Mouse (Mus musculus) erythroblast, embryonic 14.5 days (primary cell): ENCODE measurements at regions not wholly inside any gene's neighbourhood (a gene's known extent, or its start where the extent isn't known, plus 50 kb on each side); places are given as distances from the start of the nearest gene placed in this dataset.

ENCODE experiments used
- H3K27me3 ChIP-seq: 2 replicates; pipeline ENCODE4 v1.6.1; 2012; ENCODE audit warnings: inconsistent platforms; ENCODE audit not compliant: control insufficient read depth
- H3K36me3 ChIP-seq: 2 replicates; pipeline ENCODE4 v1.6.1; 2012; ENCODE audit warnings: mild to moderate bottlenecking, inconsistent platforms; ENCODE audit not compliant: control insufficient read depth
- H3K4me1 ChIP-seq: 2 replicates; pipeline ENCODE4 v1.6.1; 2012; ENCODE audit warnings: inconsistent platforms; ENCODE audit not compliant: control insufficient read depth
- H3K4me3 ChIP-seq: replicated peaks from 2 replicates; pipeline ENCODE3; 2012; ENCODE audit warnings: moderate library complexity, mild to moderate bottlenecking, inconsistent platforms
- H3K9me3 ChIP-seq: 2 replicates; pipeline ENCODE4 v1.6.1; 2012; ENCODE audit warnings: low read length, inconsistent platforms, mixed read lengths; ENCODE audit not compliant: control insufficient read depth
- GATA1 ChIP-seq: IDR thresholded peaks from 2 replicates; pipeline ENCODE4 v1.6.1; 2012; ENCODE audit warnings: low read length, inconsistent platforms, mixed read lengths
- TAL1 ChIP-seq: IDR thresholded peaks from 3 replicates; pipeline ENCODE4 v1.6.1; 2012; ENCODE audit warnings: low read length, inconsistent platforms, mixed read lengths

- Histone ChIP-seq H3K36me3 (no peaks in the 10 kb centered on the region), H3K27me3 (peaks cover 14% of the 10 kb centered on the region), H3K9me3 (peaks cover 6% of the 10 kb centered on the region; the same call in 1 of the 2 replicates), H3K4me3 (no peak overlapping the region), H3K4me1 (no peaks in the 10 kb centered on the region)
- TF ChIP-seq GATA1 (no peak), TAL1 (no peak)
These were observed 49.9 kb upstream of the Fzd10 start for GRCm38 (mm10) chr5:128550736-128551135.

- no peak overlapping the region for H3K4me3 ChIP-seq
- H3K4me1 ChIP-seq: no peaks in the 10 kb centered on the region
- peaks cover 6% of the 10 kb centered on the region; the same call in 1 of the 2 replicates for H3K9me3 ChIP-seq
- peaks cover 14% of the 10 kb centered on the region for H3K27me3 ChIP-seq
- no peaks in the 10 kb centered on the region for H3K36me3 ChIP-seq
- TF ChIP-seq GATA1 (no peak), TAL1 (no peak)
These were observed 50.8 kb upstream of the Fzd10 start for GRCm38 (mm10) chr5:128549811-128550210.

GRCm38 (mm10) chr5:128542049-128542448, 58.6 kb upstream of the Fzd10 start:
- Histone ChIP-seq H3K36me3 (no peaks in the 10 kb centered on the region), H3K4me3 (no peak overlapping the region), H3K4me1 (no peaks in the 10 kb centered on the region), H3K9me3 (peaks cover under 1% of the 10 kb centered on the region; the same call in 1 of the 2 replicates), H3K27me3 (no peaks in the 10 kb centered on the region)
- TF ChIP-seq GATA1 (no peak), TAL1 (no peak)

GRCm38 (mm10) chr5:128538646-128539045, 62.0 kb upstream of the Fzd10 start:
- H3K4me3 ChIP-seq: no peak overlapping the region

GRCm38 (mm10) chr5:128537218-128537617, 63.4 kb upstream of the Fzd10 start:
- H3K4me3 ChIP-seq: no peak overlapping the region
- no peaks in the 10 kb centered on the region for H3K27me3 ChIP-seq
- H3K9me3 ChIP-seq: peaks cover 22% of the 10 kb centered on the region
- H3K36me3 ChIP-seq: no peaks in the 10 kb centered on the region
- no peaks in the 10 kb centered on the region for H3K4me1 ChIP-seq
- TF ChIP-seq GATA1: no peak
- TF ChIP-seq TAL1: no peak

More at GRCm38 (mm10) chr5:128538646-128539045, 62.0 kb upstream of the Fzd10 start:
- no peak for TF ChIP-seq GATA1
- no peak for TF ChIP-seq TAL1
- peaks cover 18% of the 10 kb centered on the region for H3K9me3 ChIP-seq
- no peaks in the 10 kb centered on the region for H3K36me3 ChIP-seq
- no peaks in the 10 kb centered on the region for H3K4me1 ChIP-seq
- no peaks in the 10 kb centered on the region for H3K27me3 ChIP-seq

GRCm38 (mm10) chr5:128536393-128536792, 64.3 kb upstream of the Fzd10 start:
- no peaks in the 10 kb centered on the region for H3K36me3 ChIP-seq
- no peaks in the 10 kb centered on the region for H3K27me3 ChIP-seq
- no peaks in the 10 kb centered on the region for H3K4me1 ChIP-seq
- H3K9me3 ChIP-seq: peaks cover 22% of the 10 kb centered on the region
- no peak overlapping the region for H3K4me3 ChIP-seq
- TF ChIP-seq GATA1 (no peak), TAL1 (no peak)

GRCm38 (mm10) chr5:128527241-128527640, 73.4 kb upstream of the Fzd10 start:
- no peak for TF ChIP-seq TAL1
- TF ChIP-seq GATA1: no peak
- peaks cover 20% of the 10 kb centered on the region for H3K9me3 ChIP-seq
- no peak overlapping the region for H3K4me3 ChIP-seq
- no peaks in the 10 kb centered on the region for H3K36me3 ChIP-seq
- H3K27me3 ChIP-seq: no peaks in the 10 kb centered on the region; the same call in 1 of the 2 replicates
- H3K4me1 ChIP-seq: no peaks in the 10 kb centered on the region

- Histone ChIP-seq H3K27me3 (no peaks in the 10 kb centered on the region; the same call in 1 of the 2 replicates), H3K4me1 (no peaks in the 10 kb centered on the region), H3K4me3 (no peak overlapping the region), H3K9me3 (peaks cover 20% of the 10 kb centered on the region), H3K36me3 (no peaks in the 10 kb centered on the region)
- TF ChIP-seq TAL1: no peak
- TF ChIP-seq GATA1: no peak
These were observed 74.2 kb upstream of the Fzd10 start for GRCm38 (mm10) chr5:128526432-128526831.

- Histone ChIP-seq H3K9me3 (peaks cover 13% of the 10 kb centered on the region), H3K36me3 (no peaks in the 10 kb centered on the region), H3K4me3 (no peak overlapping the region)
These were observed 76.0 kb upstream of the Fzd10 start for GRCm38 (mm10) chr5:128524377-128525280.

More at GRCm38 (mm10) chr5:128524377-128525280, 76.0 kb upstream of the Fzd10 start:
- H3K4me1 ChIP-seq: no peaks in the 10 kb centered on the region
- H3K27me3 ChIP-seq: no peaks in the 10 kb centered on the region; the same call in 1 of the 2 replicates
- no peak for TF ChIP-seq GATA1
- no peak for TF ChIP-seq TAL1
